Mouse (Mus musculus) C2C12 (cell line): ENCODE measurements around the gene Wdr81. TPM values are rescaled to one million over a fixed set of nuclear protein-coding genes. Genes with fewer than 3 reads are reported as not detected.

Experiments
- H3K27me3 ChIP-seq: one replicate; pipeline ENCODE4 v1.6.1; 2011; ENCODE audit not compliant: control insufficient read depth, insufficient read depth, insufficient read length
- H3K36me3 ChIP-seq: one replicate; pipeline ENCODE4 v1.6.1; 2011; ENCODE audit not compliant: control insufficient read depth, insufficient read depth
- H3K4me3 ChIP-seq: one replicate; pipeline ENCODE4 v1.5.1; 2011; ENCODE audit warnings: mild to moderate bottlenecking, control low read depth; ENCODE audit not compliant: poor library complexity, insufficient read depth, severe bottlenecking
- H3K79me2 ChIP-seq: one replicate; pipeline ENCODE4 v1.6.1; 2011; ENCODE audit not compliant: control insufficient read depth, insufficient read depth
- H3K79me3 ChIP-seq: one replicate; pipeline ENCODE4 v1.6.1; 2011; ENCODE audit warnings: low read depth, control low read depth
- H3ac ChIP-seq: one replicate; pipeline ENCODE3; 2011; ENCODE audit warnings: low read depth; ENCODE audit not compliant: control insufficient read depth, insufficient read length
- CEBPB ChIP-seq: IDR thresholded peaks from one replicate; pipeline ENCODE4 v1.6.1; 2011; ENCODE audit warnings: low read depth, mild to moderate bottlenecking, control low read depth, moderate library complexity
- FOSL1 ChIP-seq: IDR thresholded peaks from one replicate; pipeline ENCODE4 v1.8.0; 2011; ENCODE audit warnings: mild to moderate bottlenecking, low read length; ENCODE audit not compliant: poor library complexity, insufficient read depth, severe bottlenecking
- MAX ChIP-seq: IDR thresholded peaks from one replicate; pipeline ENCODE4 v1.6.1; 2011; ENCODE audit warnings: mild to moderate bottlenecking, control low read depth
- MYOD1 ChIP-seq: IDR thresholded peaks from one replicate; pipeline ENCODE4 v1.6.1; 2011; ENCODE audit warnings: low read depth; ENCODE audit not compliant: control insufficient read depth, insufficient read length
- MYOG ChIP-seq: IDR thresholded peaks from one replicate; pipeline ENCODE4 v1.6.1; 2011; ENCODE audit not compliant: control insufficient read depth, insufficient read length; ENCODE audit errors: extremely low read depth
- USF1 ChIP-seq: IDR thresholded peaks from one replicate; pipeline ENCODE4 v1.6.1; 2011; ENCODE audit warnings: low read depth, mild to moderate bottlenecking, control low read depth, moderate library complexity
- microRNA-seq: library from miRNA; unstranded; fragments of <30 nt; microRNA quantifications from one replicate; pipeline ENCODE4, GENCODE M21; 2019; ENCODE audit warnings: borderline microRNAs expressed
- polyA plus RNA-seq: library from polyadenylated mRNA; unstranded; fragments of >200 nt; fragmentation: generic; extraction: Trizol; gene quantifications from one replicate; pipeline ENCODE4 v1.2.1, GENCODE M21; 2012; ENCODE audit warnings: missing spikeins

The Wdr81 gene
- polyA plus RNA-seq, 1 experiment, result 21.6 TPM

GRCm38 (mm10) chr11:75395611-75396010, 58.9 kb downstream of the Wdr81 start:
- H3K79me2 ChIP-seq, result peaks cover 5% of the 10 kb centered on the region
- H3ac ChIP-seq, result no peak overlapping the region
- no peak overlapping the region for H3K4me3 ChIP-seq
- no peaks in the 10 kb centered on the region for H3K27me3 ChIP-seq
- no peaks in the 10 kb centered on the region for H3K79me3 ChIP-seq
- TF ChIP-seq CEBPB, result no peak
- no peak for TF ChIP-seq USF1
- no peak for TF ChIP-seq MAX
- no peak for TF ChIP-seq MYOG
- no peak for TF ChIP-seq MYOD1
- no peak for TF ChIP-seq FOSL1
- no peaks in the 10 kb centered on the region for H3K36me3 ChIP-seq

Small RNAs within 50 kb of the gene (microRNA-seq; reads per million reads assigned to microRNA genes)
- 66,718 reads per million, percentile 99 among the genes with 10 or more reads in this experiment for gene Mir22

Other genes with a start within 250 kb of the Wdr81 start
- 164 TPM for gene Rpa1, start 106.4 kb downstream of the Wdr81 start, polyA plus RNA-seq
- gene Smyd4, start 106.3 kb downstream of the Wdr81 start, polyA plus RNA-seq, result 14.7 TPM
- gene Serpinf1, start 32.0 kb downstream of the Wdr81 start, polyA plus RNA-seq, result 1,152 TPM
- gene Serpinf2, start 15.1 kb downstream of the Wdr81 start, polyA plus RNA-seq, result 0.07 TPM
- 1.5 TPM for gene Tlcd2, start 7.0 kb upstream of the Wdr81 start, polyA plus RNA-seq
- gene Prpf8, start 32.1 kb upstream of the Wdr81 start, polyA plus RNA-seq, result 104 TPM
- gene Rilp, start 55.4 kb upstream of the Wdr81 start, polyA plus RNA-seq, result 3.2 TPM
- 0.11 TPM for gene Scarf1, start 58.8 kb upstream of the Wdr81 start, polyA plus RNA-seq
- gene Slc43a2, start 77.0 kb upstream of the Wdr81 start, polyA plus RNA-seq, result 2.2 TPM
- 118 TPM for gene Pitpna, start 133.4 kb upstream of the Wdr81 start, polyA plus RNA-seq
- 8.9 TPM for gene Inpp5k, start 176.3 kb upstream of the Wdr81 start, polyA plus RNA-seq
- gene Myo1c, start 195.8 kb upstream of the Wdr81 start, polyA plus RNA-seq, result 166 TPM
- gene Crk, start 224.5 kb upstream of the Wdr81 start, polyA plus RNA-seq, result 39.3 TPM